Mouse (Mus musculus): ENCODE results near the gene Iqschfp. TPM values are rescaled to one million over a fixed set of nuclear protein-coding genes. Genes with fewer than 3 reads are reported as not detected.

The Iqschfp gene
- polyA plus RNA-seq, 1 experiment from 2014 or later, result not detected

DNA sequence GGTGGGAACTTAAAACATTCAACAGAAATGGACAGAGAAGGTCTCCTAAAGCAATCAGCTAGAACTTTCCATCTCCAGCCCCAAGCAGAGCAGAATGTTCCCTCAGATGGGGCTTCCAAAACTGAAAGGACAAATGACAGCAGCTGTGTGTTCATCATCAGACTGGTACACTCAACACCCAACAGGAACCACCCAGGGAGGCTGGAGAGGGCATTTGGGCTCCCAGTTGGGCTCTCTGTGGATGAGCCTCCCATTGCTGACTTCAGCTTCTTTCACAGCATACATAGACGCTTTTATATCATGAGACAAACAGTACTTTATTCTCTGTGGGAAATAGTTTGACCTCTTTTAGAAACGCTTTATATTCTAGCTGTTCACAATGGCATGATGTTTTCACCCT lies 464.5 kb downstream of the Iqschfp start:
- H3K4me3 ChIP-seq (ENCODE audit: low read length), result no peak overlapping the region
- H3K36me3 ChIP-seq (ENCODE audit: control insufficient read depth, insufficient read depth, low read length), result no peaks in the 10 kb centered on the region
- no peaks in the 10 kb centered on the region for H3K27me3 ChIP-seq (ENCODE audit: control insufficient read depth, insufficient read depth, low read depth, low read length)
- no peak for ATAC-seq (ENCODE audit: low read depth)
- no peak overlapping the region for H3K4me2 ChIP-seq (ENCODE audit: low read depth, low read length)
- 82% methylated on average over 2 of the region's 2 CpGs for WGBS
- 0 out of 2 replicates have a peak, but pooled peaks cover 2% of the 10 kb centered on the region for H3K4me1 ChIP-seq (replicated peaks; ENCODE audit: control insufficient read depth, insufficient read depth, low read length)
- H3K9me3 ChIP-seq (ENCODE audit: control insufficient read depth, low read length), result no peaks in the 10 kb centered on the region
- H3K27ac ChIP-seq (ENCODE audit: low read length), result no peak overlapping the region
- no peak overlapping the region for H3K9ac ChIP-seq (ENCODE audit: low read length)

GRCm38 (mm10) chr3:68368029-68368428 lies 476.0 kb downstream of the Iqschfp start:
- H3K27ac ChIP-seq (ENCODE audit: low read length), result no peak overlapping the region
- no peaks in the 10 kb centered on the region for H3K36me3 ChIP-seq (ENCODE audit: control insufficient read depth, insufficient read depth, low read length)
- H3K9me3 ChIP-seq (ENCODE audit: control insufficient read depth, low read length), result no peaks in the 10 kb centered on the region
- H3K9ac ChIP-seq (ENCODE audit: low read length), result no peak overlapping the region
- H3K27me3 ChIP-seq (ENCODE audit: control insufficient read depth, insufficient read depth, low read depth, low read length), result no peaks in the 10 kb centered on the region
- H3K4me3 ChIP-seq (ENCODE audit: low read length), result no peak overlapping the region
- no peaks in the 10 kb centered on the region for H3K4me1 ChIP-seq (replicated peaks; ENCODE audit: control insufficient read depth, insufficient read depth, low read length)
- no peak for ATAC-seq (ENCODE audit: low read depth)
- no peak overlapping the region for H3K4me2 ChIP-seq (ENCODE audit: low read depth, low read length)

GRCm38 (mm10) chr3:68372925-68373324 lies 480.9 kb downstream of the Iqschfp start:
- Histone ChIP-seq H3K36me3 (ENCODE audit: control insufficient read depth, insufficient read depth, low read length) (no peaks in the 10 kb centered on the region), H3K9ac (ENCODE audit: low read length) (no peak overlapping the region), H3K9me3 (ENCODE audit: control insufficient read depth, low read length) (no peaks in the 10 kb centered on the region), H3K4me3 (ENCODE audit: low read length) (no peak overlapping the region), H3K4me1 (replicated peaks; ENCODE audit: control insufficient read depth, insufficient read depth, low read length) (no peaks in the 10 kb centered on the region; the same call in 1 of the 2 replicates), H3K4me2 (ENCODE audit: low read depth, low read length) (no peak overlapping the region), H3K27me3 (ENCODE audit: control insufficient read depth, insufficient read depth, low read depth, low read length) (no peaks in the 10 kb centered on the region), H3K27ac (ENCODE audit: low read length) (no peak overlapping the region)
- ATAC-seq (ENCODE audit: low read depth), result peak; percentile 64; the same call in 1 of the 2 replicates
- no CpG with 5 or more reads among the region's 1 CpGs for WGBS

DNA sequence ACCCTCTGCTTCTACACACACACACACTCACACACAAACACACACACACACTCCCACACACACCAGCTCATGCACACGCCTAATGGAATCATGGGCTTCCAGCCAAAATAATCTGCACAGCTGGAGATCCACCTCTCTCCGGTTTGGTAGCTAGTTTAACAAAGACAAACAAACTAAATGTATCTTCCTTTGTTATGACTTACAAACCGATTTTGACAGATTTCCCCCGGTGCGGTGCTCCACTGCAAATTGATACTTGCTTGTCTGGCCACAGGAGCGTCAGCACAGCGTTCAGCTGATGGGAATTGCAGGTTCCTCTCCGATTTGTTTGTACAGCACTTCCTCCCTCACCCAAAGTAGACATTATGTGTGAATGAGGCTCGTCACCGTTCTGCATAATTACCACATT lies 483.1 kb downstream of the Iqschfp start:
- no peaks in the 10 kb centered on the region; the same call in 1 of the 2 replicates for H3K4me1 ChIP-seq (replicated peaks; ENCODE audit: control insufficient read depth, insufficient read depth, low read length)
- H3K27me3 ChIP-seq (ENCODE audit: control insufficient read depth, insufficient read depth, low read depth, low read length), result no peaks in the 10 kb centered on the region
- H3K27ac ChIP-seq (ENCODE audit: low read length), result no peak overlapping the region
- no peak overlapping the region for H3K4me3 ChIP-seq (ENCODE audit: low read length)
- ATAC-seq (ENCODE audit: low read depth), result no peak
- no peaks in the 10 kb centered on the region for H3K9me3 ChIP-seq (ENCODE audit: control insufficient read depth, low read length)
- 12% methylated on average over 10 of the region's 10 CpGs for WGBS
- no peak overlapping the region for H3K4me2 ChIP-seq (ENCODE audit: low read depth, low read length)
- H3K36me3 ChIP-seq (ENCODE audit: control insufficient read depth, insufficient read depth, low read length), result no peaks in the 10 kb centered on the region
- H3K9ac ChIP-seq (ENCODE audit: low read length), result no peak overlapping the region

DNA sequence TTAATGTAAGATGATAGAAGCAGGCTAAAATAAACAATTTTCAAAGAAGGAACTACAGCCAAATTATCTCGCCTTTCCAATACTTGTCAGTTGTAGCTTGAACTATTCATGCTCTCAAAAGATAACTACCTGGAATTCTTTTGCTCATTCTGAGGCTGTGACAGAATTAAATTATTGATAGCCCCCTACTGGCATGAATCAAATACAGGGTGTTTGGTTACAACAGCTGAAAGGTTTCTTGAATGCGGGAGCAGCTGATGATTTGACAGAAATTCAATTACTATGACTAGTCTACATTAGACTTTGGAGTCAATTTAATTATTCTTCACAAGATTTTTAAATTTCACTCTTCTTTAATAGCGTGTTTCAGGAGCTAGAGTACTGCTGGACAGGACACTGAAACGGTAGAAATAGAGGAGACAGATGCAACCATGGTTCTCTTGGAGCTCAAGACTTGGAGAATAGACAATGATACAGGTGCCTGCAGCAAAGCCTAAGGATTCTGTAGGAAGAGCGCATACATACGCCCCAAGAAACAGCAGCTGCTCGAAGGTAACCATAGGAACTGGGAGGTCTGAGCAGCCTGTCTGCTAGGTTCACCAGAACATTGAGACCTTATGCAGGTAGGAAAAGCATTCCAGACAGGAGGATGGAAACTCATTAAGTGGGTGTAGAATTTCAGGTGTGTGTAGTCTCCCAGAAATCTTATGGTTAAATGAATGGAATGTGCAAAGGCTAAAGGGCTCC lies 485.6 kb downstream of the Iqschfp start:
- H3K9ac ChIP-seq (ENCODE audit: low read length), result no peak overlapping the region
- H3K9me3 ChIP-seq (ENCODE audit: control insufficient read depth, low read length), result no peaks in the 10 kb centered on the region
- H3K4me3 ChIP-seq (ENCODE audit: low read length), result no peak overlapping the region
- H3K27me3 ChIP-seq (ENCODE audit: control insufficient read depth, insufficient read depth, low read depth, low read length), result no peaks in the 10 kb centered on the region
- 44% methylated on average over 7 of the region's 7 CpGs for WGBS
- H3K27ac ChIP-seq (ENCODE audit: low read length), result no peak overlapping the region
- H3K36me3 ChIP-seq (ENCODE audit: control insufficient read depth, insufficient read depth, low read length), result no peaks in the 10 kb centered on the region
- no peak overlapping the region for H3K4me2 ChIP-seq (ENCODE audit: low read depth, low read length)
- no peaks in the 10 kb centered on the region; the same call in 1 of the 2 replicates for H3K4me1 ChIP-seq (replicated peaks; ENCODE audit: control insufficient read depth, insufficient read depth, low read length)
- 0 out of 2 replicates have a peak, but pooled peaks have one; percentile 41 for ATAC-seq (ENCODE audit: low read depth)

- Histone ChIP-seq H3K4me3 (ENCODE audit: low read length) (no peak overlapping the region), H3K27ac (ENCODE audit: low read length) (no peak overlapping the region), H3K9me3 (ENCODE audit: control insufficient read depth, low read length) (no peaks in the 10 kb centered on the region), H3K4me1 (replicated peaks; ENCODE audit: control insufficient read depth, insufficient read depth, low read length) (no peaks in the 10 kb centered on the region; the same call in 1 of the 2 replicates), H3K36me3 (ENCODE audit: control insufficient read depth, insufficient read depth, low read length) (no peaks in the 10 kb centered on the region), H3K4me2 (ENCODE audit: low read depth, low read length) (no peak overlapping the region), H3K27me3 (ENCODE audit: control insufficient read depth, insufficient read depth, low read depth, low read length) (no peaks in the 10 kb centered on the region), H3K9ac (ENCODE audit: low read length) (no peak overlapping the region)
- WGBS, result 58% methylated on average over 2 of the region's 2 CpGs
- no peak for ATAC-seq (ENCODE audit: low read depth)
Measured at GRCm38 (mm10) chr3:68378799-68379198, 486.8 kb downstream of the Iqschfp start.

- Histone ChIP-seq H3K27ac (ENCODE audit: low read length) (no peak overlapping the region), H3K36me3 (ENCODE audit: control insufficient read depth, insufficient read depth, low read length) (no peaks in the 10 kb centered on the region), H3K4me3 (ENCODE audit: low read length) (no peak overlapping the region), H3K9me3 (ENCODE audit: control insufficient read depth, low read length) (no peaks in the 10 kb centered on the region), H3K9ac (ENCODE audit: low read length) (no peak overlapping the region), H3K4me2 (ENCODE audit: low read depth, low read length) (no peak overlapping the region), H3K27me3 (ENCODE audit: control insufficient read depth, insufficient read depth, low read depth, low read length) (no peaks in the 10 kb centered on the region), H3K4me1 (replicated peaks; ENCODE audit: control insufficient read depth, insufficient read depth, low read length) (no peaks in the 10 kb centered on the region; the same call in 1 of the 2 replicates)
- WGBS, result 45% methylated on average over 7 of the region's 7 CpGs
- no peak for ATAC-seq (ENCODE audit: low read depth)
Measured at GRCm38 (mm10) chr3:68379242-68379641, 487.2 kb downstream of the Iqschfp start.

GRCm38 (mm10) chr3:68383672-68384071 lies 491.6 kb downstream of the Iqschfp start:
- Histone ChIP-seq H3K4me2 (ENCODE audit: low read depth, low read length) (no peak overlapping the region), H3K4me1 (replicated peaks; ENCODE audit: control insufficient read depth, insufficient read depth, low read length) (no peaks in the 10 kb centered on the region), H3K9ac (ENCODE audit: low read length) (no peak overlapping the region), H3K36me3 (ENCODE audit: control insufficient read depth, insufficient read depth, low read length) (no peaks in the 10 kb centered on the region), H3K9me3 (ENCODE audit: control insufficient read depth, low read length) (no peaks in the 10 kb centered on the region), H3K27me3 (ENCODE audit: control insufficient read depth, insufficient read depth, low read depth, low read length) (no peaks in the 10 kb centered on the region), H3K4me3 (ENCODE audit: low read length) (no peak overlapping the region), H3K27ac (ENCODE audit: low read length) (no peak overlapping the region)
- ATAC-seq (ENCODE audit: low read depth), result no peak

DNA sequence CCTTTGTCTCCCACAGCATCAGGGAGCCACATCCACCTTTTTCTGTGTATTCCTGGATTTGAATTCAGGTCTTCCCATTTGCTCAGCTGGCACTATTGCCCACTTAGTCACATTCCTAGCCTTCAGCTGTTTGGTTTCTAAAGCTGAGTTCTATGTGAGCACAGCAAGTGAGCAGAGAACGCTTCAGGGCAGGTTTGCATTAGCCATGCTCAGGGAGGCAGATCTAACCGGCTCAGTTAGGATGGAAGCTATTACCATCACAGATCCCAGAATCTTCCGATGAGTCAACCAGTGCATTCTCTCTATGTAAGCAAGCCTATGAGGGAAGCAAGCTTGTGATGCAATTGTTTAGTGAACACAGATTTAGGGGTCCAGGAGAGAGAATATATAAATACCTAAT lies 493.5 kb downstream of the Iqschfp start:
- H3K4me1 ChIP-seq (replicated peaks; ENCODE audit: control insufficient read depth, insufficient read depth, low read length), result no peaks in the 10 kb centered on the region
- no peak overlapping the region for H3K4me2 ChIP-seq (ENCODE audit: low read depth, low read length)
- H3K9ac ChIP-seq (ENCODE audit: low read length), result no peak overlapping the region
- no peaks in the 10 kb centered on the region for H3K27me3 ChIP-seq (ENCODE audit: control insufficient read depth, insufficient read depth, low read depth, low read length)
- H3K36me3 ChIP-seq (ENCODE audit: control insufficient read depth, insufficient read depth, low read length), result no peaks in the 10 kb centered on the region
- H3K27ac ChIP-seq (ENCODE audit: low read length), result no peak overlapping the region
- ATAC-seq (ENCODE audit: low read depth), result no peak
- no peaks in the 10 kb centered on the region for H3K9me3 ChIP-seq (ENCODE audit: control insufficient read depth, low read length)
- no peak overlapping the region for H3K4me3 ChIP-seq (ENCODE audit: low read length)
- WGBS, result 97% methylated on average over 3 of the region's 3 CpGs

Measured in lung, embryonic 16.5 days (tissue).